Mouse (Mus musculus): ENCODE measurements around the gene Cxcl16.

DNA sequence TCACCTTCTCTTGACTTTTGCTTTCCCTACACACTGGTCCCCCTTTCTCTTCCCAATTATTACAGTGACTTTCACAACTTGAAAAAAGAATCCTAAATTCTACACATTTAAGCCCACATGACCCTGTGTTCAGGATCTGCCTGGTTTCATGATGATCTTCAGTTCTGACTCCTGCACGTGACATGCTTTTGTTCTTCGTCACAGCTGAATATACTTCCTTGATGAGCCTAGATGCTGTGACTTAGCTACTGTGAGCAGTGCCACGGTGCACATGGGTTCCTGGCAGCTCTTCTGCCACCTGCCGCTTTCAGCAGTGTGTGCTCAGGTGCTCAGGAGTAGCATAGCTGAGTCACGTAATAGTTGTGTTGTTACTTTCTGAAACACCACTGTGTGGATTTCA, 47.2 kb downstream of the Cxcl16 start:
- TF ChIP-seq TAL1 (IDR thresholded peaks at IDR 0.05; ENCODE audit: low read length), result no peak
- no peak for TF ChIP-seq GATA1 (IDR thresholded peaks at IDR 0.05; ENCODE audit: low read length)

All from erythroblast, embryonic 14.5 days (primary cell).